Mouse (Mus musculus): ENCODE measurements around the gene Nol12.

Gene Nol12

GRCm38 (mm10) chr15:78948883-78949282 lies 14.2 kb downstream of the Nol12 start:
- DNase-seq (ENCODE audit: low spot score): no peak

GRCm38 (mm10) chr15:78955663-78956062 lies 20.9 kb downstream of the Nol12 start:
- no peak for DNase-seq (ENCODE audit: low spot score)

GRCm38 (mm10) chr15:78956351-78956750 lies 21.6 kb downstream of the Nol12 start:
- DNase-seq (ENCODE audit: low spot score): no peak

GRCm38 (mm10) chr15:78957021-78957420 lies 22.3 kb downstream of the Nol12 start:
- no peak for DNase-seq (ENCODE audit: low spot score)

- DNase-seq (ENCODE audit: low spot score): no peak
Measured at GRCm38 (mm10) chr15:78959537-78959936, 24.8 kb downstream of the Nol12 start.

GRCm38 (mm10) chr15:78960088-78960487 lies 25.4 kb downstream of the Nol12 start:
- no peak for DNase-seq (ENCODE audit: low spot score)

- no peak for DNase-seq (ENCODE audit: low spot score)
Measured at GRCm38 (mm10) chr15:78962885-78963284, 28.2 kb downstream of the Nol12 start.

- no peak for DNase-seq (ENCODE audit: low spot score)
Measured at GRCm38 (mm10) chr15:78971626-78972025, 36.9 kb downstream of the Nol12 start.

- peak; percentile 49 for DNase-seq (ENCODE audit: low spot score)
Measured at GRCm38 (mm10) chr15:78973950-78974349, 39.2 kb downstream of the Nol12 start.

- no peak for DNase-seq (ENCODE audit: low spot score)
Measured at GRCm38 (mm10) chr15:78977676-78978159, 43.0 kb downstream of the Nol12 start.

GRCm38 (mm10) chr15:78978875-78979274 lies 44.1 kb downstream of the Nol12 start:
- DNase-seq (ENCODE audit: low spot score): peak; percentile 73

GRCm38 (mm10) chr15:78980084-78980483 lies 45.4 kb downstream of the Nol12 start:
- DNase-seq (ENCODE audit: low spot score): no peak

- DNase-seq (ENCODE audit: low spot score): peak; percentile 88
Measured at GRCm38 (mm10) chr15:78982658-78983435, 48.1 kb downstream of the Nol12 start.

GRCm38 (mm10) chr15:78983436-78984285 lies 48.9 kb downstream of the Nol12 start:
- DNase-seq (ENCODE audit: low spot score): peak; percentile 71

GRCm38 (mm10) chr15:78984286-78984778 lies 49.6 kb downstream of the Nol12 start:
- DNase-seq (ENCODE audit: low spot score): no peak

- DNase-seq (ENCODE audit: low spot score): no peak
Measured at GRCm38 (mm10) chr15:78986536-78987220, 51.9 kb downstream of the Nol12 start.

GRCm38 (mm10) chr15:78988499-78988971 lies 53.8 kb downstream of the Nol12 start:
- peak; percentile 84 for DNase-seq (ENCODE audit: low spot score)

- DNase-seq (ENCODE audit: low spot score): no peak
Measured at GRCm38 (mm10) chr15:78989152-78990092, 54.7 kb downstream of the Nol12 start.

- no peak for DNase-seq (ENCODE audit: low spot score)
Measured at GRCm38 (mm10) chr15:78990093-78990463, 55.3 kb downstream of the Nol12 start.

- DNase-seq (ENCODE audit: low spot score): no peak
Measured at GRCm38 (mm10) chr15:78990970-78991525, 56.3 kb downstream of the Nol12 start.

- DNase-seq (ENCODE audit: low spot score): no peak
Measured at GRCm38 (mm10) chr15:78992235-78992634, 57.5 kb downstream of the Nol12 start.
